Mouse (Mus musculus): ENCODE measurements at regions not wholly inside any gene's neighbourhood (a gene's known extent, or its start where the extent isn't known, plus 50 kb on each side); places are given as distances from the start of the nearest gene placed in this dataset.

DNA sequence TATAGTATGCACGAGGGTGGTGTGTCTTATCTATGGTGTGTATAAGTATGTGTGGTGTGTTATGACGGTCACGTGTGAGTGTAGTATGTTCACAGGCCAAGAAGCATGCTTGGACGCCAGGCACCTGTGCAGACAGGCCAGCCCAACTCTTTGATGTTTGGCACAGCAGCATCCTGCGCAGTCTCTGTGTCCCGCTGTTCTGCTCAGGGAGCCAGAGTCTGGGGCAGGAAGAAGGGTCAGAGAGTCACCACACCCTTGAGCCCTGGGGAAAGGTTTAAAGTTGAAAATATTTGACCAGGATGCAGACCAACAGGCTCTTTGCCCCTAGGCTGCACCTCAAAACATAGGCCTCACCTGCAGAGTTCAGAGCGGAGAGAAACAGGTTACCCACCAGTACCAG, 172.2 kb upstream of the Rpl34 start:
- no peaks in the 10 kb centered on the region for H3K27me3 ChIP-seq (ENCODE audit: control insufficient read depth, insufficient read depth, low read length)
- no peak overlapping the region for H3K27ac ChIP-seq (ENCODE audit: insufficient read depth, low read depth, low read length)
- H3K4me1 ChIP-seq (ENCODE audit: control insufficient read depth, insufficient read depth, insufficient read length, low read length) = peaks cover 7% of the 10 kb centered on the region; the same call in 1 of the 2 replicates
- H3K4me3 ChIP-seq (ENCODE audit: low read depth, low read length) = no peak overlapping the region
- 87% methylated on average over 7 of the region's 7 CpGs for WGBS
- TF ChIP-seq CTCF (IDR thresholded peaks at IDR 0.05; ENCODE audit: extremely low read depth, insufficient read length, insufficient replicate concordance, low read depth, low read length) = no peak
- TF ChIP-seq POLR2A (IDR thresholded peaks at IDR 0.05; ENCODE audit: low read depth, low read length) = no peak
- no peaks in the 10 kb centered on the region for H3K36me3 ChIP-seq (ENCODE audit: control insufficient read depth, insufficient read depth, low read length)

DNA sequence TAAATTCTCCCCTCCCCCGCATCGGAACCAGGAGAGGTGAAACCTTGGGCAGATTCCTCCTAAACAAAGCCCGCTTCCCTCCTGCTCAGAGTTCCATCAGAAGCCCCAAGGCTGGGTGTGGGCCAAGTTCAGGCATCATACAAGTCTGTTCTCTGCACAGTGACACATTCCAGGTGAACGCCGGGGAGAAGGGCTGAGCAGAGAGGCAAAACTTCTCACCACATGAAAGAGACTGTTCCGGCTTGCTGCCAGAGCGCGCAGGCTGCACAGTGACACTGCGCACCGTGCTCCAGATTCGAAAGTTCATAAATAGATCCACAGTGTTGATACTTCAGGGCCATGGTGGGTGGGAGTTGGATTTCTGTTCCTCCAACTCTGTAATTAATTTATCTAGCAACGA, 171.1 kb upstream of the Rpl34 start:
- TF ChIP-seq CTCF (IDR thresholded peaks at IDR 0.05; ENCODE audit: extremely low read depth, insufficient read length, insufficient replicate concordance, low read depth, low read length) = no peak
- TF ChIP-seq POLR2A (IDR thresholded peaks at IDR 0.05; ENCODE audit: low read depth, low read length) = no peak
- Histone ChIP-seq H3K4me3 (ENCODE audit: low read depth, low read length) (no peak overlapping the region), H3K27ac (ENCODE audit: insufficient read depth, low read depth, low read length) (no peak overlapping the region), H3K27me3 (ENCODE audit: control insufficient read depth, insufficient read depth, low read length) (no peaks in the 10 kb centered on the region), H3K4me1 (ENCODE audit: control insufficient read depth, insufficient read depth, insufficient read length, low read length) (peaks cover 7% of the 10 kb centered on the region; the same call in 1 of the 2 replicates), H3K36me3 (ENCODE audit: control insufficient read depth, insufficient read depth, low read length) (no peaks in the 10 kb centered on the region)
- WGBS = 88% methylated on average over 12 of the region's 12 CpGs

DNA sequence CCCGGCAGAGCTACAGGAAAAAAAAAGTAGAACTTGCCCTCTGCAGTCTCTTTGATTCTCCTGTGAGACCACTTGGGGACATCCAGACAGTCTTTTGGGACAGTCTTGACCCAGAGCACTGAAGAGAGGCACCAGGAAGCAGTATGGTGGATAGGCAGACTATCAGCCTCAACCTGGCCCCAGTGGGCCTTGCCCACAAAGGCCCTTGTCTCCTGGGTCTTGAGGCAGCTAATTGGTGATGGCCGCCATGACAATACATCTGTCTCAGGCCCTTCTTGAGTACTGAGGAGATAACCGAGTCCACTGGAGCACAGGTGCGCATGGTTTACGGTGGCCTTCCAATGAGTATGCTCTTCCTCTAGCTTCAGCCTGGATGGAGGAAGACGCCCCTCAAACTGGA, 170.6 kb upstream of the Rpl34 start:
- no peaks in the 10 kb centered on the region for H3K27me3 ChIP-seq (ENCODE audit: control insufficient read depth, insufficient read depth, low read length)
- H3K4me3 ChIP-seq (ENCODE audit: low read depth, low read length) = no peak overlapping the region
- H3K4me1 ChIP-seq (ENCODE audit: control insufficient read depth, insufficient read depth, insufficient read length, low read length) = peaks cover 7% of the 10 kb centered on the region; the same call in 1 of the 2 replicates
- H3K27ac ChIP-seq (ENCODE audit: insufficient read depth, low read depth, low read length) = no peak overlapping the region
- TF ChIP-seq POLR2A (IDR thresholded peaks at IDR 0.05; ENCODE audit: low read depth, low read length) = no peak
- TF ChIP-seq CTCF (IDR thresholded peaks at IDR 0.05; ENCODE audit: extremely low read depth, insufficient read length, insufficient replicate concordance, low read depth, low read length) = no peak
- H3K36me3 ChIP-seq (ENCODE audit: control insufficient read depth, insufficient read depth, low read length) = no peaks in the 10 kb centered on the region
- WGBS = 81% methylated on average over 6 of the region's 6 CpGs

DNA sequence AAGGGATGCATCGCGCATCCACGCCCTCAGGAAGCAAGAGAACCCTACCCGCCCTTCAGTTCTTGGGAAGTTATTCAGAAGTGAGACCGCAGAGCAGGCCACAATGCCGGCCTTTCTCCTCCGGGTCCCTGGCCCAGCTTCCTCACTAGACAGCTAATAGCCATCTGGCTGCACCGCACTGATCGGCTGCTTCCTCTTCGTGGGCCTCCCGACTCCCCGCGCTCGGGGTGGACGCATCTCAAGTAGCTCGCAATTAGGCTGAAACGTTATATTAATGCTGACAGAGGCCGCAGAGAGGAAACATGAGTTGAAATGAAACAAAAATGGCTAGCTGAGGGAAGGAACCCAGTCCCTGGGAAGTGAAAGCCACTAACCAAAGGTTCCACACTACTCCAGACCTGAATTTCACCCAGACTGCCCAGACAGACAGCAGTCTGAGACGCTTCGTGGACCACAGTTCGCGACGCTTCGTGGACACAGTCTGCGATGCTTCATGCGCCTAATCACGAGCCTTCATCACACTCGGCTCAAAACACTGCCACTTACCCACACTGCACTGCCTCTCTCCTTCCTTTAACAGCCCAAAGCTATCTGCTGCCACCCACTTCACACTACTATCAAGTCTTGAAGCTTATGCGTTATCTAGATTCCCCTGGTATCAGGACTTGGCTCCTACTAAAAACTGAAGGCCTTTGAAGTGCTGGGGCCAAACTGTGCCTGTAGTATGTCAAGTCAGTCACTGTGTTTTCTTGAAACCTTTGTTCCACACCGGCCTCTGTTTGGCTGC, 170.0 kb upstream of the Rpl34 start:
- peaks cover 7% of the 10 kb centered on the region; the same call in 1 of the 2 replicates for H3K4me1 ChIP-seq (ENCODE audit: control insufficient read depth, insufficient read depth, insufficient read length, low read length)
- no peaks in the 10 kb centered on the region for H3K36me3 ChIP-seq (ENCODE audit: control insufficient read depth, insufficient read depth, low read length)
- H3K27ac ChIP-seq (ENCODE audit: insufficient read depth, low read depth, low read length) = no peak overlapping the region
- no peak overlapping the region for H3K4me3 ChIP-seq (ENCODE audit: low read depth, low read length)
- 76% methylated on average over 30 of the region's 30 CpGs for WGBS
- no peaks in the 10 kb centered on the region for H3K27me3 ChIP-seq (ENCODE audit: control insufficient read depth, insufficient read depth, low read length)
- no peak for TF ChIP-seq POLR2A (IDR thresholded peaks at IDR 0.05; ENCODE audit: low read depth, low read length)
- no peak for TF ChIP-seq CTCF (IDR thresholded peaks at IDR 0.05; ENCODE audit: extremely low read depth, insufficient read length, insufficient replicate concordance, low read depth, low read length)

DNA sequence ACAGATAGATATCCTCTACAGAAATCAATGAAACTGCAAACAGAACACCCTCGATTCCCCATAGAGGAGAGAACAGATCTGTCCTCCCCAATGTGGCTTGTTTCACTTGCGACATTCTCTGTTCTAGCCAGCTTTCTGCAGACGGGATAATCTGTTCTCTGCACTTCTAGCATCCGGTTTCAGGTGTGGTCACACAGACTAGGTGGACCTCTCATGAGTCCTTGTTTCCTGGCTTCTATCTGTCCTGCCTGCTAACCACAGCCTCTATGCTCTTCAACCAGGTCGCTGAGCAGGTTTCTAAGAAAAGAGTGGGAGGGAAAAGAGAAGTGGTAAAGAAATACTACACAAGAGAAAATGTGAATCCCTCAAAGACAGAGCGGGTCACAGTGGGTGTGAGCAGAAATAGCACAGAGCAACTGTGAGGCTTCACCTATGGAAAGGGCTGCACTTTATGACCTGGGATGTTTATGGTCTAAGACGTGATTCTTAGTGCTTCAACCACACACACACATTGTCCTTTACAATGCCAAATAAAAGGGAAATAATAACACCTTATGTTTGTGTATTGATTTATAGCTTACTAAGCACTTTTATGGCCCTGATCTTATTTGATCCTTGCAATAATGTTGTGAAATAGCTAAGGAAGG, 164.1 kb upstream of the Rpl34 start:
- 25% methylated on average over 7 of the region's 7 CpGs for WGBS
- TF ChIP-seq POLR2A (IDR thresholded peaks at IDR 0.05; ENCODE audit: low read depth, low read length) (no peak), CTCF (IDR thresholded peaks at IDR 0.05; ENCODE audit: extremely low read depth, insufficient read length, insufficient replicate concordance, low read depth, low read length) (no peak)
- no peak overlapping the region for H3K27ac ChIP-seq (ENCODE audit: insufficient read depth, low read depth, low read length)
- no peaks in the 10 kb centered on the region for H3K27me3 ChIP-seq (ENCODE audit: control insufficient read depth, insufficient read depth, low read length)
- H3K4me1 ChIP-seq (ENCODE audit: control insufficient read depth, insufficient read depth, insufficient read length, low read length) = peaks cover 12% of the 10 kb centered on the region; the same call in 1 of the 2 replicates
- H3K4me3 ChIP-seq (ENCODE audit: low read depth, low read length) = no peak overlapping the region
- H3K36me3 ChIP-seq (ENCODE audit: control insufficient read depth, insufficient read depth, low read length) = no peaks in the 10 kb centered on the region

DNA sequence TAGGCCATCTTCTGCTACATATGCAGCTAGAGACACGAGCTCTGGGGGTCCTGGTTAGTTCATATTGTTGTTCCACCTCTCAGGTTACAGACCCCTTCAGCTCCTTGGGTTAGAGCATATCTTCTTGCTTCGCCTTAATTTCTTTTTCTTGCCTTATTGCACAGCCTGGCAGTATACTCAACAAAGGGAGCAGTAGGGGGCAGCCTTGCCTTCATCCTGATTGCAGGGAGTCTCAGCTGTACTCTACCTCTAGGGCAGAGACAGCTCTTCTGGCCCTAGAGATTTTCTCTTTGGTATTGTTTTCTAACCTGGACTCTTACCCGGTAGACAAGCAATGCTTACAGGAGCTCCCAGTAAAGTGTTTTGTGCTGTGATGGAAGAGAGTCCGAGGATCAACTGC, 161.1 kb upstream of the Rpl34 start:
- Histone ChIP-seq H3K4me3 (ENCODE audit: low read depth, low read length) (no peak overlapping the region), H3K36me3 (ENCODE audit: control insufficient read depth, insufficient read depth, low read length) (no peaks in the 10 kb centered on the region), H3K27me3 (ENCODE audit: control insufficient read depth, insufficient read depth, low read length) (no peaks in the 10 kb centered on the region), H3K27ac (ENCODE audit: insufficient read depth, low read depth, low read length) (no peak overlapping the region), H3K4me1 (ENCODE audit: control insufficient read depth, insufficient read depth, insufficient read length, low read length) (peaks cover 12% of the 10 kb centered on the region; the same call in 1 of the 2 replicates)
- TF ChIP-seq CTCF (IDR thresholded peaks at IDR 0.05; ENCODE audit: extremely low read depth, insufficient read length, insufficient replicate concordance, low read depth, low read length) (peak; percentile 10; the same call in 1 of the 2 replicates), POLR2A (IDR thresholded peaks at IDR 0.05; ENCODE audit: low read depth, low read length) (no peak)
- WGBS = 88% methylated on average over 4 of the region's 4 CpGs

DNA sequence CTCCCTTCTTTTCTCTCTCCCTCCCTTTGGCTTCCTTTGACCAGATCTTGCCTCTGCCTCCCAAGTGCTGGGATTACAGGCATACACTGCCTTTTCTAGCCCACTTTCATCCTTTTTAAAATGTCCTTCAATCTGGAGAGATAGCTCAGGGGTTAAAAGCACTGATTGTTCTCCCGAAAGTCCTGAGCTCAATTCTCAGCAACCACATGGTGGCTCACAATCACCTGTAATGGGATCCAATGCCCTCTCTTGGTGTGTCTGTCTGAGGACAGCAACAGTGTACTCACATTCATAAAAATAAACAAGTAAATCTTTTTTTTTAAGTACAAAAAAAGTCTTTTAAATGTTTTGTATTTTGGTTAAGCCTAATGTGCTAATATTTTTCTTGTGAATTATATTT, 158.4 kb upstream of the Rpl34 start:
- TF ChIP-seq CTCF (IDR thresholded peaks at IDR 0.05; ENCODE audit: extremely low read depth, insufficient read length, insufficient replicate concordance, low read depth, low read length) = no peak
- TF ChIP-seq POLR2A (IDR thresholded peaks at IDR 0.05; ENCODE audit: low read depth, low read length) = no peak
- Histone ChIP-seq H3K4me3 (ENCODE audit: low read depth, low read length) (no peak overlapping the region), H3K4me1 (ENCODE audit: control insufficient read depth, insufficient read depth, insufficient read length, low read length) (peaks cover 4% of the 10 kb centered on the region; the same call in 1 of the 2 replicates), H3K27me3 (ENCODE audit: control insufficient read depth, insufficient read depth, low read length) (no peaks in the 10 kb centered on the region), H3K36me3 (ENCODE audit: control insufficient read depth, insufficient read depth, low read length) (no peaks in the 10 kb centered on the region), H3K27ac (ENCODE audit: insufficient read depth, low read depth, low read length) (no peak overlapping the region)
- 71% methylated on average over 1 of the region's 1 CpGs for WGBS
